ENCODE assay signal across 16 mouse cellular contexts in genomic region chr2:29381683-29382082, GRCm38 (mm10). TPM values are rescaled to one million over a fixed set of nuclear protein-coding genes. Genes with fewer than 3 reads are reported as not detected.
DNase-seq lines count a peak whose midpoint lies in the region; ATAC-seq and TF ChIP-seq lines count a peak whose summit lies in the region.
"Had no signal": no experiment of that assay in that cellular context is flagged by ENCODE, and none has a peak within 500 bp of the region (broad histone marks: within the 10 kb centered on the region; RNA-seq: fewer than 3 reads in every experiment).

No protein-coding gene starts in this region.

- 24% methylated on average over 4 of the region's 4 CpGs for WGBS in hindbrain, embryonic 12.5 days
- 33% methylated on average over 4 of the region's 4 CpGs for WGBS in hindbrain, embryonic 10.5 days
- 10% methylated on average over 4 of the region's 4 CpGs for WGBS in midbrain, embryonic 12.5 days
- WGBS in midbrain, embryonic 10.5 days = 32% methylated on average over 4 of the region's 4 CpGs
- WGBS in hindbrain, embryonic 14.5 days = 18% methylated on average over 4 of the region's 4 CpGs
- 15% methylated on average over 4 of the region's 4 CpGs for WGBS in midbrain, postnatal 0 days

- H3K27me3 ChIP-seq in hindbrain, embryonic 12.5 days = no peaks in the 10 kb centered on the region
- no peaks in the 10 kb centered on the region for H3K27me3 ChIP-seq in hindbrain, embryonic 10.5 days (ENCODE audit: insufficient read depth, poor library complexity, severe bottlenecking)
- no peaks in the 10 kb centered on the region for H3K27me3 ChIP-seq in midbrain, embryonic 12.5 days
- no peaks in the 10 kb centered on the region for H3K27me3 ChIP-seq in midbrain, embryonic 10.5 days (ENCODE audit: low read depth, poor library complexity, severe bottlenecking)
- no peaks in the 10 kb centered on the region for H3K27me3 ChIP-seq in hindbrain, embryonic 14.5 days (ENCODE audit: control insufficient read depth, insufficient read depth, low read length)
- no peaks in the 10 kb centered on the region for H3K27me3 ChIP-seq in midbrain, postnatal 0 days (ENCODE audit: insufficient read depth, low read length)
- H3K27me3 ChIP-seq: embryonic facial prominence, embryonic 13.5 days; hindbrain, embryonic 15.5 days; limb, embryonic 13.5 days; liver, embryonic 15.5 days had no signal

- peak overlapping the region; percentile 52; the same call in 1 of the 2 replicates for H3K27ac ChIP-seq in hindbrain, embryonic 12.5 days
- H3K27ac ChIP-seq in hindbrain, embryonic 10.5 days = no peak overlapping the region
- peak overlapping the region; percentile 63 for H3K27ac ChIP-seq in midbrain, embryonic 12.5 days (replicated peaks)
- H3K27ac ChIP-seq in midbrain, embryonic 10.5 days (replicated peaks) = no peak overlapping the region; the same call in 1 of the 2 replicates
- H3K27ac ChIP-seq in hindbrain, embryonic 14.5 days = 0 out of 2 replicates have a peak overlapping the region, but pooled peaks have one; percentile 17
- no peak overlapping the region for H3K27ac ChIP-seq in midbrain, postnatal 0 days (ENCODE audit: low read depth, low read length)
- H3K27ac ChIP-seq: embryonic facial prominence, embryonic 13.5 days; hindbrain, embryonic 15.5 days; limb, embryonic 13.5 days; liver, embryonic 15.5 days; macrophage had no signal

- no peak overlapping the region for H3K4me2 ChIP-seq in hindbrain, embryonic 12.5 days (replicated peaks)
- H3K4me2 ChIP-seq in midbrain, embryonic 12.5 days (replicated peaks) = no peak overlapping the region
- no peak overlapping the region for H3K4me2 ChIP-seq in hindbrain, embryonic 14.5 days (replicated peaks)
- no peak overlapping the region for H3K4me2 ChIP-seq in midbrain, postnatal 0 days (ENCODE audit: low read depth, low read length, poor library complexity, severe bottlenecking)
- H3K4me2 ChIP-seq: embryonic facial prominence, embryonic 13.5 days; hindbrain, embryonic 15.5 days; limb, embryonic 13.5 days; liver, embryonic 15.5 days had no signal

- no peaks in the 10 kb centered on the region for H3K36me3 ChIP-seq in hindbrain, embryonic 12.5 days
- 0 out of 2 replicates have a peak, but pooled peaks cover 6% of the 10 kb centered on the region for H3K36me3 ChIP-seq in hindbrain, embryonic 10.5 days
- no peaks in the 10 kb centered on the region for H3K36me3 ChIP-seq in midbrain, embryonic 12.5 days
- H3K36me3 ChIP-seq in midbrain, embryonic 10.5 days = no peaks in the 10 kb centered on the region
- H3K36me3 ChIP-seq in hindbrain, embryonic 14.5 days (replicated peaks; ENCODE audit: control insufficient read depth, insufficient read depth) = no peaks in the 10 kb centered on the region
- no peaks in the 10 kb centered on the region for H3K36me3 ChIP-seq in midbrain, postnatal 0 days (ENCODE audit: insufficient read depth, low read length)
- H3K36me3 ChIP-seq: hindbrain, embryonic 15.5 days; limb, embryonic 13.5 days; liver, embryonic 15.5 days had no signal

- no peak overlapping the region for H3K9ac ChIP-seq in hindbrain, embryonic 12.5 days
- H3K9ac ChIP-seq in midbrain, embryonic 12.5 days (replicated peaks) = no peak overlapping the region
- no peak overlapping the region for H3K9ac ChIP-seq in hindbrain, embryonic 14.5 days
- H3K9ac ChIP-seq in midbrain, postnatal 0 days (replicated peaks; ENCODE audit: low read length, poor library complexity, severe bottlenecking) = no peak overlapping the region
- H3K9ac ChIP-seq: embryonic facial prominence, embryonic 13.5 days; hindbrain, embryonic 15.5 days; limb, embryonic 13.5 days; liver, embryonic 15.5 days had no signal

- H3K4me3 ChIP-seq in hindbrain, embryonic 12.5 days = no peak overlapping the region
- no peak overlapping the region for H3K4me3 ChIP-seq in hindbrain, embryonic 10.5 days
- no peak overlapping the region for H3K4me3 ChIP-seq in midbrain, embryonic 12.5 days
- no peak overlapping the region for H3K4me3 ChIP-seq in midbrain, embryonic 10.5 days
- no peak overlapping the region for H3K4me3 ChIP-seq in hindbrain, embryonic 14.5 days (replicated peaks; ENCODE audit: low read length)
- no peak overlapping the region for H3K4me3 ChIP-seq in midbrain, postnatal 0 days (ENCODE audit: low read depth, low read length)
- H3K4me3 ChIP-seq: embryonic facial prominence, embryonic 13.5 days; hindbrain, embryonic 15.5 days; limb, embryonic 13.5 days; liver, embryonic 15.5 days had no signal

- TF ChIP-seq CTCF in midbrain, postnatal 0 days (IDR thresholded peaks at IDR 0.05) = no peak

- no peak for DNase-seq in hindbrain, embryonic 10.5 days (ENCODE audit: low spot score)
- DNase-seq in midbrain, embryonic 10.5 days (ENCODE audit: low spot score) = no peak
- peak; percentile 28 for DNase-seq in hindbrain, embryonic 14.5 days (ENCODE audit: low spot score)
- DNase-seq in midbrain, postnatal 0 days (ENCODE audit: low spot score) = peak; percentile 19
- no peak for DNase-seq in retina, embryonic 14.5 days (ENCODE audit: low spot score)
- DNase-seq: cerebellum, postnatal 10 days; kidney, adult 11 months; kidney, postnatal 36 days; thymus, postnatal 14 days had no signal

- H3K9me3 ChIP-seq in hindbrain, embryonic 12.5 days (replicated peaks) = no peaks in the 10 kb centered on the region
- no peaks in the 10 kb centered on the region for H3K9me3 ChIP-seq in hindbrain, embryonic 10.5 days
- H3K9me3 ChIP-seq in midbrain, embryonic 12.5 days = no peaks in the 10 kb centered on the region
- H3K9me3 ChIP-seq in midbrain, embryonic 10.5 days (replicated peaks) = no peaks in the 10 kb centered on the region
- H3K9me3 ChIP-seq in hindbrain, embryonic 14.5 days (ENCODE audit: control insufficient read depth, low read length) = no peaks in the 10 kb centered on the region
- no peaks in the 10 kb centered on the region for H3K9me3 ChIP-seq in midbrain, postnatal 0 days (ENCODE audit: low read length)
- H3K9me3 ChIP-seq: embryonic facial prominence, embryonic 13.5 days; hindbrain, embryonic 15.5 days; limb, embryonic 13.5 days; liver, embryonic 15.5 days had no signal

- ATAC-seq in hindbrain, embryonic 12.5 days (ENCODE audit: low FRiP score) = no peak
- ATAC-seq in midbrain, embryonic 12.5 days (ENCODE audit: low FRiP score, low read depth) = no peak
- no peak for ATAC-seq in hindbrain, embryonic 14.5 days (ENCODE audit: low FRiP score)
- ATAC-seq in midbrain, postnatal 0 days (ENCODE audit: low FRiP score) = no peak

- peaks cover 19% of the 10 kb centered on the region for H3K4me1 ChIP-seq in hindbrain, embryonic 12.5 days
- H3K4me1 ChIP-seq in hindbrain, embryonic 10.5 days (replicated peaks) = peaks cover 24% of the 10 kb centered on the region
- peaks cover 28% of the 10 kb centered on the region for H3K4me1 ChIP-seq in midbrain, embryonic 12.5 days
- peaks cover 22% of the 10 kb centered on the region for H3K4me1 ChIP-seq in midbrain, embryonic 10.5 days
- peaks cover 7% of the 10 kb centered on the region for H3K4me1 ChIP-seq in hindbrain, embryonic 14.5 days (replicated peaks; ENCODE audit: control insufficient read depth, insufficient read depth, low read length)
- H3K4me1 ChIP-seq in midbrain, postnatal 0 days (ENCODE audit: insufficient read depth, low read length) = peaks cover 2% of the 10 kb centered on the region; the same call in 1 of the 2 replicates
- H3K4me1 ChIP-seq: liver, embryonic 15.5 days had no signal

RNA-seq across cellular contexts. Expression of gene Med27, which starts 35.1 kb away (rescaled TPM):
- polyA plus RNA-seq in hindbrain, embryonic 12.5 days (2016; fragmentation: Nextera tagmentation; extraction: Ambion mirVana) = 57.7 and 65.3 TPM in 2 replicates
- polyA plus RNA-seq in hindbrain, embryonic 10.5 days (2016; fragmentation: Nextera tagmentation; extraction: Ambion mirVana) = 66.7 and 70.2 TPM in 2 replicates
- 70.7 and 72.3 TPM in 2 replicates for polyA plus RNA-seq in midbrain, embryonic 12.5 days (2016; fragmentation: Nextera tagmentation; extraction: Ambion mirVana)
- 61.0 and 70.0 TPM in 2 replicates for polyA plus RNA-seq in midbrain, embryonic 10.5 days (2016; fragmentation: Nextera tagmentation; extraction: Ambion mirVana)
- polyA plus RNA-seq in hindbrain, embryonic 14.5 days (2014; fragmentation: Nextera tagmentation; extraction: Ambion mirVana) = 68.0 and 71.9 TPM in 2 replicates
- 54.7 and 65.0 TPM in 2 replicates for total RNA-seq in midbrain, postnatal 0 days (2014; rRNA removed)
- 58.0 and 60.4 TPM in 2 replicates for polyA plus RNA-seq in midbrain, postnatal 0 days (2015; fragmentation: Nextera tagmentation; extraction: Ambion mirVana)

Comparison
In these comparisons a context has a peak if more than half of its experiments do, and no peak if none do; other contexts are left out.
1. H3K27ac ChIP-seq: peak in hindbrain, embryonic 12.5 days (single experiment), midbrain, embryonic 12.5 days (single experiment) and hindbrain, embryonic 14.5 days (single experiment); none in hindbrain, embryonic 10.5 days (single experiment), midbrain, embryonic 10.5 days (single experiment) and midbrain, postnatal 0 days (single experiment).
2. DNase-seq: peak in hindbrain, embryonic 14.5 days (single experiment) and midbrain, postnatal 0 days (single experiment); none in hindbrain, embryonic 10.5 days (single experiment), midbrain, embryonic 10.5 days (single experiment) and retina, embryonic 14.5 days (single experiment).